Mouse (Mus musculus) thymus, postnatal 14 days (tissue): Measurements from ENCODE around the gene Shmt2.

Source experiments
- DNase-seq: peaks from one replicate; pipeline ENCODE4 v3.0.0; 2021

The Shmt2 gene

DNA sequence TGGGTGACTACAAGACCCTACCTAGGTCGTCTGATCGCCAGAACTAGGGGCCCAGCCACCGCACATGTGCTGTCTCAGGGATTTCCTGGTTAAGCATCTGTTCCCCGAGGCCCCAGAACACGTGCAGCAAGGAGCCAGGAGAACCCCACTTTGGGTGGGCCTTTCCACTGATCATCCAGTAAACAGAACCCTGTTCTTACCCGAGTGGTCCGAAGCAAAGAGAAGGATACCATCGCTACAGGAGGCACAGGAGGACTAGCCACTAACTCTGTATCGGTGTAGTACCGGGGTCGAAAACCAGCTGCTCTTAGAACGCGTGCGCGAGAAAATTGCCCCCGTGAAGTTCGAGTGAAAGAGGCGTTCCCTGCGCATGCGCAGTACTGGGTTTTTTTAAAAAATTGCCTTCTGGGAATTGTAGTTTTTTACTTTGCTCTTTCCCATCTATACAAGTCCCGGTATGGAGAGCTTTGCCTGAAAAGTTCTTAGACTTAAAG is at the start of gene Shmt2:
Gene Shmt2, minus strand, starts transcription at position 357 of the 494 bp plus-strand sequence.
- DNase-seq: peak; percentile 88

DNA sequence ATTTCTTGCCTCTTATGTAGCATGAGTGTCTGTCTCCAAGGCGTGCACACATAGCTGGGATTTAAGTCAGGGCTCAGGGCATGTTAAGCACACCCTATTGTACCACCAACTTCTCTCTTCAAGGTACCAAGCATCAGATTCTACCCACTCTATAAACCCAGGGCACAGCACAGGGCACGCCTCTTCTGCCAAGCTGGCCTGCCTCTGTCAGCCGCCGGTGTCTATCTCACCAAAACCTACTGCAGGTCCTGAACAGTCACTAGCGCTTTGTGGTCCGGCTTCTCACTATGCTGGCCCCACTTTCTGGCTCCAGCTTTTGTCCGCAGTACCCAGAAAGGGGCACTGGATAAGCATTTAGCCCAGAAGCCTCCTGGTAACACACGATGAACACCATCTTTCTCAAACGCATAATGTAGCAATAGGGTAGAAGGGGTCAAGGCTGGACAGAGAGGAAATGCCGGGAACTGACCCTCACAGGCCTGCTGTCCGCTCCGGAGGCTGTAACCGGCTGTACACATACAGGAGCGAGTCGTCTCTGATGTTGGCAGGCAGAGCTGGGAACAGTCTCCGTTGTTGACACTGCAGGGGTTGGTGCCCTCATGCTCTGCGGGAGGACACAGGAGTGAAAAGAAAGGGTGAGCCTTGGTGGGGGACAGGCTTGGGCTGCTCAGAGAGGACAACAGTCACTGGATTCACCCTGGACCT is 48.8 kb upstream of the Shmt2 start:
- DNase-seq: no peak

DNA sequence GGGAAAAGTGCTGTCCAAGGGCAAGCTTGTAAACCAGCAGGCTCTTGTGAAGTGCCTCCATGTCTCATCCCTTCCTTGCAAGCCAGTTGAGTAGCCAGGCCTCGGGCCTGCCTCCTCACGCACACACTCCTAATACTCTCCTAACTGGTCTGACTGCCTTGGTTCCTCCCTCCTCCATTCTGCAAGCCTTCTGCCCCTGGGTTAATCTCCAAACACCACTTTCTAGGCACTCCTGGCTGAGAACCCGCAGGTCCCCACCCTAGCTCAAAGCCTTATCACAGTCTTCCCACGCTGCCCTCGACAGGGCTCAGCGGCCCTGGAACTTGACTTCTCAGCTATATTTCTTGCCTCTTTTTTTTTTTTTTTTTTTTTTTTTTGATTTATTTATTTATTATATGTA is 48.1 kb upstream of the Shmt2 start:
- DNase-seq: no peak

DNA sequence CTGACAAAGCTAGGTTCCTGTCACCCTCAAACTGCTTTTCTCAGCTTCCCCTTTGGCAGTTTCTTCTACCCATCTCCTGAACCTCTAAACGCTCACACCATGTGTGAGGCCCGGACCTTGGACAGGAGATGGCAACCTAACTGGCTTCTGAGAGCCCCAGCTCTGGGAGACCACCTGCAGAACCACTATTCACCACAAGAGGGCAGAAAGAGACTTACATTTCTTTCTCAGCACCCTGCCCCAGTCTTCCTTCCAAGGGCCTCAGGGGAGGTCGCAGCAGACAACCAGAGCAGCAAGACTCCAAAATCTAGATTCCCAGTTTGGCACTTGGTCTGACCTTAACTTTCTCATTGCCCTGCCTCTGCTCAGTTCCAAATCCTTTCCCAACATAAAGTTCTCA is 47.2 kb upstream of the Shmt2 start:
- DNase-seq: peak; percentile 83

DNA sequence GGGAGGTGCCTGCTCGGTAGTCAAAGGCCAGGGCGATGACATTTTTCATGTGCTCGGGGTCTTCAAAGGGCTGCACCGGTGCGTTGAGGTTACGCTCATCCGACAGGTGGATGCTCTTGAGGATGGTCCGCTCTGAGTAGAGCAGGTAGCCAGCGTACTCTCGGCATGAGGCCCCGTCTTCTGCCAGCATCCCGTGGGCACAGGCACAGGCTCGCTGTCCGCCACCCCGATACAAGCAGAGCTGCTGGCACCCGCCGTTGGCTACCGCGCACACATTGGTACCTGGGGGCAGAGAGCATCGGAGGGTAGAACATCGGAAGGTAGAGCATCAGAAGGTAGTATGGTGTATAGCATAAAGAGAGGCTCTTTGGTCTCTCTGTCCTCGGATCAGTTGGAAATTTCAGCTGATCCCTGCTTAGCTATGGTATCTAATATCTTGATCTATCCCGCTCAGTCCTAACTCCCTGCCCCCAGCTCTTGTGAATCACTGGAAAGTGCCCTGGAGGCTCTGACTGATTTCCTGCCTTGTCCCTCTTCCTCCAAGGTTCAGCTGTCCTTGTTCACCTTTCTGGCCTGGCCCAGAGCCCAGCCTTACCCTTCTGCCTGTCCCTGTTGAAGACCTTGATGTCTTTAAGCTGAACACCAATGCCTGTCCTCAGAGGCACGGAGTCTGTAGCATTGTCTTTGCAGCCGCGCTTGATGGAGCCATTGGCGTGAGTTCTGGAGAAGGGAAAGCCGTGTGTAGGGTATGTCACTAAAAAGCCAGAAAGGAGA is 44.5 kb upstream of the Shmt2 start:
- no peak for DNase-seq

DNA sequence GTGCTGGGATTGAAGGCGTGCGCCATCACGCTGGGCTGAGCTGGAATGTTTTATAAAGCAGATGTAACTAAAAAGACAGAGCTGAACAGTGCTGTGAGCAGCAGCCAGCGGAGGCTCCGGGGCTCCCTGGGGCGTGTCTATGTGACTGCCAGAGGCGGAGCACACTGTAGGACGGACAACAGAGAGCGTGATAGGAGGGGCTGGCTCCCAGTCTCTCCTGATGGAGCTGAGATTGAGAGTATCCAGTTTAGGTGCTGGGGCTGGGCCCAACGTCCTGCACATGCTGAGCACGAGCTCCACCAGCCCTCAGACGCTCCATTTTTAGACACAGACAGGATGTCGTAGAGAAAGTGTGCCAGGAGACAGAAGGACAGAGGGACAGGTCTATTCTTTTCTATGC is 42.1 kb upstream of the Shmt2 start:
- no peak for DNase-seq

DNA sequence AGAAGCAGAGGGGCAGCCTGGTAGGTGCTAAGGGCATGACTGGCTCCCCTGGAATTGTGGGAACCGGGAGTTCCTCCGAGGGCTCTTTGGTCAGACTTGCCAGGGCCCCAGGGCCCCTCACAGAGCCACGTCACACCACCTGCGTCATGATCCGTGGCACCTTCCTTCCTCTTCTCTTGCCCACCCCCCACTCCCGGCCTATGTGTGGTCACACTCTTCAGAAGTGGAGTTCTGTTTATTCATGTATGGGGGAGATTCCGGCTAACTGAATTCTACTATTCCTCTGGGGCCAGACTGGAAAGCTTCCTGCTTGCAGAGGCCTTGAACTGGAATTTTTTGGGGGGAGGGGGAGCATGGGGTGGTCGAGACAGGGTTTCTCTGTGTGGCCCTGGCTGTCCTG is 41.6 kb upstream of the Shmt2 start:
- DNase-seq: no peak

DNA sequence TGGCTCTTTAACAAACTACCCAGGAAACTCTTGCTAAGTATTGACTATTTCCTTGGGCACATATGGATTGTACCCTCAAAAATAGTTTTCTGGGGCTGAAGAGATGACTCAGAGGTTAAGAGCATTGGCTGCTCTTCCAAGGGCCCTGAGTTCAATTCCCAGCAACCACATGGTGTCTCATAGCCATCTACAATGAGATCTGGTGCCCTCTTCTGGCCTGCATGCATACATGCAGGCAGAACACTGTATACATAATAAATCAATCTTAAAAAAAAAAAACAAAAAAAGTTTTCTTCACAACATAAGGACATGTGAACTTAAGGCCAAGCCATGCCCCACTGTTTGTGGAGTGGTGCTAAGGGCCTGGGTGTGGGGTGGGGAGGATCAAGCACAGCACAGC is 38.9 kb upstream of the Shmt2 start:
- no peak for DNase-seq

DNA sequence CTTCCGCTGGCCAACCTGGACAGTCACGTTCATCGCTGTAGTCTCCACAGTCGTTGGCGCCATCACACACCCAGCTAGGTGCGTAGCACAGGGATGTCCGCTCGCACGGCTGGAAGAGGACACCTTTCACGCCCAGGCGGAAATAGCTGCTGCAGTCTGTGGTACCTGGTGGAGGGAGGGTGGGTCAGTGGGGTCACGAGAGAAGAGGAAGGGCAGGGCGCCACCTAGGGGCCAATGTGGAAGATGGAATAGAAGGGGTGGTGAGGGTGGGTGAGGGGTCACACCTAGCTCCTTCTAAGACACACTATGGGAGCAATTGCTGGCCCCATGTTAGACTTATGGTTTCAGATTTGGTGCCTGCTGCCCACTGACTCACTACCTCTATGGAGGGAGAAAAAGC is 35.2 kb upstream of the Shmt2 start:
- peak; percentile 35 for DNase-seq

DNA sequence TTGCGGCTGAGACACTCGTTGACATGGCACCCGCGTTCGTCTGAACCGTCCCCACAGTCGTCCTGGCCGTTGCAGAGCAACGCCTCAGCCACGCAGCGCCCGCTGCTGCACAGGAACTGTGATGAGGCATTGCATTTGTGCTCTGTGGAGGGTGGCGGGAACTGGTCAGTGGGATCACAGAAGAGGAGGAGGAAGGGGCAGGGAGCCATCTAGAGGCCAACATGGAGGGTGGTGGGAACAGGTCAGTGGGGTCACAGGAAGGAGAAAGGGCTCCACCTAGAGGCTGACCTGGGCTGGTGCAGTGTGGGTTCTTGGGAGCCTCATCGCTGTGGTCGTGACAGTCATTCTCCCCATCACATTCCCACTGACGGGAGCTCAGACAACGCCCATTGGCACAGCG is 33.5 kb upstream of the Shmt2 start:
- DNase-seq: peak; percentile 43

DNA sequence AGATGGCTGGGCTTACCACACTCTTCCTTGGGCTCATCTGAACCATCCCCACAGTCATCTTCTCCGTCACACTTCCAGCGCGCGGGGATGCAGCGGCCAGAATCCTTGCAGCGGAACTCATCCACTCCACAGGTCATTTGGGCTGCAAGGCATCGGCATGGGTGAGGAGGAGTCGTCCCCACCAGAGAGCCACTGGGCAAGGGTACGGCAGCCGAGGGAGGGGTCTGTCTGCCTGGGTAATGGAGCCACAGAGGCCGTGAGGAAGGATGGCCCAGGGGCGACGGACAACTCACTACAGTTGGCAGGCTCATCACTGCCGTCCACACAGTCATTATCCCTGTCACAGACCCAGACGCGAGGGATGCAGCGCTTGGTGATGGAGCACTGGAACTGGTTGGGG is 27.6 kb upstream of the Shmt2 start:
- DNase-seq: no peak

DNA sequence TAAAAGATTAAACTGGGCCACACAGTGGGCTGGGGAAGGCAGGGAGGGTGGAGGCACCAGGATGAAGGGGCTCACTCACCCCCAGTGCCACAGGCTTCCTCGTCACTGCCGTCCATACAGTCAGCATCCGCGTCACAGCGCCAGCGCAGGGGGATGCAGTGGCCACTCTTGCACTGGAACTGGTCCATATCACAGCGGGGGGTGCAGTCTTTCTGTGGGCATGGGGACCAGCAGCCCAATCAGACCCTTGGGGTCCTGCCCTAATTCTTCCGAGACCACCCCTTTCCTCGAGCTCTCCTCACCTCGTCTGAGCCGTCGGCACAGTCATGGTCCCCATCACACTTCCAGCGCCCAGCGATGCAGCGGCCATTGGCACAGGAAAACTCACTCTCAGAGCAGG is 26.0 kb upstream of the Shmt2 start:
- no peak for DNase-seq

DNA sequence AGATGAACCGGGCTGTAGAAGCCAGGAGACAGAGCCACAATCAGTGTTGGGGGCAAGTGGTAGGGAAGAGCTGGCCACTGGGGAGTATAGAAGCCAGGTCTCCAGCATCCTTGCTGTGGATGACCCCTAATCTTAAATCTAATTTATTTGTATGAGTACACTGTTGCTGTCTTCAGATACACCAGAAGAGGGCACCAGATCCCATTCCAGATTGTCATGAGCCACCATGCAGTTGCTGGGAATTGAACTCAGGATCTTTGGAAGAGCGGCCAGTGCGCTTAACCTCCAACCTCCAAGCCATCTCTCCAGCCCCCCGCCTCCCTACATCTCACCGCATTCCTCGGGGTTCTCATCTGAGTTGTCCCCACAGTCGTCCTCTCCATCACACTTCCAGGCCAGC is 24.3 kb upstream of the Shmt2 start:
- no peak for DNase-seq

DNA sequence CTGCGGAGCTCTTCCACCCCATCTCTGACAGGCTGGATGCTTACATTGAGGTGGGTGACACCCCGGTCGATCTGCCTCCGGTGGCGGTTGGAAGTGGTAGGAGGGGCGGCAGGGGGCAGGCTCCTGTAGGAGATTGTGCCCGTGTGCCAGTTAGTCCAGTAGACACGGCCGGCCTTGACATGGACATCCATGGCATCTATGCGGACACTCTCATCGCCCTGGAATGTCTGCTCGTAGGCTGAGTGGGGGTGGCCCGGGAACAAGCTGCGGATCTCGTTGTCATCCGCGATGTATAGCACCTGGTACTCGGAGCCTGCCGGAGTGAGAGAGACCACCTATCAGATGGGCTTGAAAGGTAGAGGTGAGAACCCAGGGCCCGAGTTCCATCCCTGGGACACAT is 22.1 kb upstream of the Shmt2 start:
- no peak for DNase-seq

DNA sequence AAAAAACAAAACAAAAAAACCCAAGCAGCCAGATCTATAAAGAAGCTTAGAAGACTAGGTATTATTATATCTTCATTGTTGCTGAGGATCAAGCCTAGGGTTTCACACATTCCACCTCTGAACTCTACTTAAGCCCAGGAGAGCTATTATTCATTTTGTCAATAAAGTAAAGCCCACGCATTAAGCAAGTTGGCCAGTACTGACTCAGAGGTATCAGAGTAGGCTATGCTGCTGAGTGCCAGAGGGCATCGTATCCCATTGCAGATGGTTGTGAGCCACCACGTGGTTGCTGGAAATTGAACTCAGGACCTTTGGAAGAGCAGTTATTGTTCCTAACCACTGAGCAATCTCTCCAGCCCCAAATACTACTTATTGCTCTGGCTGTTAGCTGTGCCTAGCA is 21.7 kb upstream of the Shmt2 start:
- DNase-seq: no peak

DNA sequence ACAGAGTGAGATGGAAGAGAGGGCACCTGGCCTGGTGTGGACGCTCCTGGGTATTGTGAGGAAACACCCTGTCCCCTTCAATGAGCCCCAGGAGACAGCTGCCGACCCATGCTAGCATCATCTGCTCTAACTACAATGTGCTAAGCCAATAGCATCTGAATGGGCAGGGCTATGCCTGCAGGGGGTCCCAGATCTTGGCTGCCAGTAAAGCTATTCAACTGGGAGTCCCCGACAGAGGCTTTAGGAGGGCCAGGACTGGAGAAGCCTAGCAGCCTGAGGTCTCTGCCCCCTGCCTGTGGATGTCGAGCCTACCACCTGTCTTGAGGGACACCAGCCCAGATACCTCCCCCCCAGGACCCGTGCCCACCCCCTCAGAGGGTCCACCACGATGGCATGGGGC is 20.5 kb upstream of the Shmt2 start:
- no peak for DNase-seq

DNA sequence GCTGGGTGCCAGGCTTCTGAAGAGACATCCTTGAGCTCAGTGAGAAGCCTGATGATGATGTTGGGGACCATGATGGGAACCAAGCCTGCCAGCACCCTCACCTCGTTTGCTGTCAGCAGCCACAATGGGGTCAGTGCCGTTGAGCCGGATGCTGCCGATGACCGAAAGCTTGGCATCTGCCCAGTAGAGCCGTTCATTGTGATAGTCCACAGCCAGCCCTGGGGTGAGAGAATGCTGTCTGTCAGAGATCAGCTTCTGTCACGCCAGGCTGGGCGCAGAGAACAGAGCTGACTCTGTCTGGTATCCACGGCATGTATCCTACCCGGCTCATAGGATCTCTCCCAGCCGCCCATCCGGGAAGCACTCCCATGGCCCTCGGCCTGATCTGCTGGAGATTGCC is 19.8 kb upstream of the Shmt2 start:
- no peak for DNase-seq

DNA sequence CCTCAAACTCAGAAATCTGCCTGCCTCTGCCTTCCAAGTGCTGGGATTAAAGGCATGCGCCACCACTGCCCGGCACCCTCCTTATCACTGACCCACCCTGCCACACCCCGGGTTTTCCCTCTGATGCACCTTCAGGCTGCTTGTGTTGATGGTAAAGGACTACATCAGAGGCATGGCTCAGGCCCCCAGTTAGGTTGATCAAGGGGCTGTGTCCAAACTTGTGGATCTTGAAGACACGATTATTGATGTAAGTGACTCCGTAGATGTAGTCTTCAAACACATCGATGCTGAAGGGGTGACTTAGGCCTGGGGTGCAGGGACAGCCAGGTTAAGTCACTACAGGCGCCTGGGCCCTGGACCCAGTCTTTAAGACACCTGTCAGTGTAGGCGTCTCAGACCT is 19.3 kb upstream of the Shmt2 start:
- DNase-seq: no peak

DNA sequence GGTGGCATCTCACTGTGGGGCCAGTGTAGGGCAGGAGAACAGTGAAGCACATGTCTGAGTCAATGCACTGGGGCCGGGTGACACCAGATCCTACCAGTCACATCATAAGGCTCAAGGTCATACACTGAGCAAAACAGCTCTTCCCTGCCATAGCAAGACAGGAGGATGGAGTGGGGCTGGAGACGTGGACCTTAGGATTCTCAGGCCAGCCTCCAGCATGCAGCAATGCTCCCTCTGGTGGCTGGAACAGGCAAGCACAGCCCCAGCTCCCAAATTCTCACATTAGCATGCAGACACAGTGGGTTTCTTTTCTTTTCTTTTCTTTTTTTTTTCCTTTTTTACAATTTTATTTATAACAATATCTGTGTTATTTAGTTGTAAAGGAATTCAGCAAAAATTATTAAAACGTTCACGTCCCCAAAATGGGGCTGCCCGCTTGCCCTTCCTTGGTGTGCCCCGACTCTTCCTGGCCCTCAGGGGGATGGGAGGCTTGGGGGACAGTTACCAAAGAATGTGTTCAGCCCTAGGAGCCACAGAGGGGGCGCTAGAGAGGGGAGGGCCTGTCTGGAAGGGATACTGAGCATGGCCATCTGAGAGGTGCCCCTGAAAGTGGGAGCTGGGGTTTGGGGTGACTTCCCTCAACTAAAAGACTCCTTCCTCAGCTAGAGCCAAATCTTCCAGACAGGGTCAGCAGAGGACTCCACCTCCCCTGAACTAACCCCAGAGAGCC is 15.8 kb upstream of the Shmt2 start:
- DNase-seq: peak; percentile 72

DNA sequence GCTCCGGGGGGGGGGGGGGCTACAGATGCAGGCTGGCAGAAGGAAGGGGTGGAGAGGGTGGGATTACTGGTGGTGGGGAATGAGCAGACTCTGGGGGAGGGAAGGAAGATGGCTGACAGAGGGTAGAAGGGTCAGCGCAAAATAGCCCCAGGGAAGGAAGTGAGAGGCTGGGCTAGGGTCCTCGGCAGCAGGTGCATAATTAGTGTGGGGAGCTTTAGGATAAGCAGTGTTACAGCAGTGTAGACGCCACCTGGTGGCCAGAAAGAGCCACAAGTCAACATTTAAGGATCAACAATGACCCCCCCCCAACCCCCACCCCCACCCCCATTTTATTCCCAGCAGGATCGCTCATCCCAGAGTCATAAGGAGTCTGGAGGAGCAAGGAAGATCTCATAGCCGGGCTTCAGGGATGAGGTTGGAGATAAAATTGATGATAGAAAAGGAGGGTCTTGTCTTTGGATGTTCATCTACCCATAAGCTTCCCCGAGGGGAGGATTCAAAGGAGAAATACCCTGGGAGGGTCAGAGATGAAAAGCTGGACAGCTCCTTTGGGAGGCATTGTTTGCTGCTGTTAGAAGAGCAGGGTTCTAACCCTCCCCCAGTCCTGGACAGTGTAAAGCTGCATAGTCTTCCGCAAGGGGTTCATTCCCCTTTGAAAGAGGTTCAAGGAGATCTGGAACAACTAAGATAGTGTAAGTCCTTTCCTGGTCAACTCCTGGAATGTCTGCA is 14.5 kb upstream of the Shmt2 start:
- DNase-seq: peak; percentile 63

DNA sequence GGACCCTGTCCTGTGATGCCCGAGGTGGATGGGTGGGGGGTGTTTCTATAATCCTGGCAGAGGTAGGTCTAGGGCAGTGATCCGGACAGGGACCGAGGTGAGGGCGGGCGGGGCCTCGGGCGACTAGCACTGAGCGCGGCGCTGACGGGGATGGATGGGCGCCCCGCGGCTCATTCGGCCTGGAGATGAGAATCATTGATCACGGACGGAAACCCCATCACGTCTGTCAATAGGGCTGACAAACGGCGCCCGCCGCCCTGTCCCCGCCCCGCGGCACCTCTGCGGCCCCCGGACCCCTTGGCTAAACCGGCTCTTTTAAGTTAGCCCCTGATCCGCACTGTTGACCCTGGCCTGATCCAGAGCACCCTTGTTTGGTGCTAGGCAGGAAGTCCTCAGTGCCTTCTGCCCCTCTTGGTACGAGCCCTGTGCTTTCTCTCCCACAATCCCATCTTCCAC is 12.7 kb upstream of the Shmt2 start:
- DNase-seq: no peak

DNA sequence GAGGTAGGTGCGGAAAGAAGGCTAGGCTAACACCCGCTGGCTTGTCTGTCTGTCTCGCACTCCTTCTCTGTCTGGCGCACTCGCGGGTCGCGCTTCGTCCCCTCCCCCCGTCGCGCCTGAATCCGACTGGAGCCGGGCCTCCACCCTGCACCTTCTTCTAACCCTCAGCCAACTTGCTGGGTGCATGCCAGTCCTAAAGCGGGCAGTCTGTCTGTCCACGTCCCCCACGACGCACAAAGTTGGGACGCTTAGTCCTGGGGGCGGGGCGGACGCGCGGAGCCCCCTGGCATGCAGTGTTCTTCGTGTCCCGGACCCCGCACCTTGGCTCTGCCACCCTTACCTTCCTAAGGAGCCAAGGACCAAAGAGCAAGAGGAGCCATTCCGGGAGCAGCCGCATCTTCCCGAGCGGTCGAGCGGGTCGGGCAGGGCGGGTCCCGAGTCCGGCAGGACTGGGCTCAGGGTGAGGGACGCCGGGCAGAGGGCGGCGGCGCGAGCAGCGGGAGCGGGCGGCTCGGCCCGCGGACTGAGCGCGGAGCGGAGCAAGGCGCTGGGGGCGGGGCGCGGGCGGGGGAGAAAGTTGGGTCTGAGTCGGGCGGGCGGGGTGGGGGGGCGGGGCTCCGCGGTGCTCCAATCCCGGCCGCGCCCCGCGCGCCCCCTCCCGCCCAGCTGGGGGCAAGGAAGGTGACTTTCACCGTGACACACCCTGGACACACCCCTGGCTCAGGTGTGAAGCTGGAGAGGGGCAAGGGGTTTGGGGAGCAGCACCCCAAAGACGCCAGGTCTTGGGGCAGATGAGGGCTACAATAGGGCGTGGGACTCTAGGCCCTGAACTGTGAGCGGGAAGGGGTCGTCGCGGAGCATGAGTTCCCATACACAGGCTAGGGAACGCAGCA is 12.0 kb upstream of the Shmt2 start, which contains the start of gene Nxph4:
Gene Nxph4, minus strand, starts transcription at position 524 of the 893 bp plus-strand sequence.
- peak; percentile 48 for DNase-seq
